Mouse (Mus musculus) G1E (cell line): Measurements from ENCODE around the gene Erg28.

Experiments used
- CTCF ChIP-seq: IDR thresholded peaks from 2 replicates; pipeline ENCODE4 v1.5.1; 2012; ENCODE audit warnings: low read depth, low read length, inconsistent platforms, mixed read lengths
- TAL1 ChIP-seq: conservative IDR thresholded peaks from 2 replicates; pipeline ENCODE4 v1.6.1; 2012; ENCODE audit warnings: low read depth, low read length, inconsistent platforms, mixed read lengths

- TF ChIP-seq CTCF (no peak), TAL1 (no peak)
Measured at GRCm38 (mm10) chr12:85859111-85859510, 34.8 kb upstream of the Erg28 start.
